Mouse (Mus musculus) kidney, adult 2 months (tissue): Measurements from ENCODE around the gene Gm15517. TPM values are rescaled to one million over a fixed set of nuclear protein-coding genes. Genes with fewer than 3 reads are reported as not detected.
"Not testable (repeated sequence)": the region's sequence is repeated elsewhere in the genome, so short reads cannot be mapped to it uniquely, and the experiment has no call there.

Experiments
- DNase-seq: peaks from one replicate; pipeline ENCODE4 v3.0.0; 2021
- H3K27ac ChIP-seq: fragments of 200-500 bp; 2 replicates; pipeline ENCODE4 v1.5.1; 2012; ENCODE audit warnings: low read depth, low read length, control low read depth, inconsistent platforms; ENCODE audit not compliant: insufficient read depth
- H3K27me3 ChIP-seq: fragments of 200-500 bp; replicated peaks from 2 replicates; pipeline ENCODE4 v1.6.1; 2012; ENCODE audit warnings: mild to moderate bottlenecking, moderate library complexity, low read length, inconsistent platforms; ENCODE audit not compliant: control insufficient read depth, insufficient read depth
- H3K36me3 ChIP-seq: fragments of 200-500 bp; 2 replicates; pipeline ENCODE4 v1.6.1; 2012; ENCODE audit warnings: mild to moderate bottlenecking, moderate library complexity, low read length, inconsistent platforms; ENCODE audit not compliant: control insufficient read depth, insufficient read depth
- H3K4me1 ChIP-seq: fragments of 200-500 bp; 2 replicates; pipeline ENCODE4 v1.6.1; 2011; ENCODE audit warnings: low read length; ENCODE audit not compliant: control insufficient read depth, insufficient read depth
- H3K4me3 ChIP-seq: fragments of 200-500 bp; 2 replicates; pipeline ENCODE4 v1.5.1; 2011; ENCODE audit warnings: mild to moderate bottlenecking, low read depth, low read length, control low read depth; ENCODE audit not compliant: insufficient read depth
- CTCF ChIP-seq: fragments of 200-500 bp; conservative IDR thresholded peaks from 2 replicates; pipeline ENCODE4 v1.5.1; 2011; ENCODE audit warnings: low read depth, mild to moderate bottlenecking, control low read depth, low read length, moderate library complexity, mixed read lengths; ENCODE audit not compliant: insufficient read depth, insufficient read length
- POLR2A ChIP-seq: fragments of 200-500 bp; IDR thresholded peaks from one replicate; pipeline ENCODE4 v1.6.1; 2011; ENCODE audit warnings: low read depth, low read length, control low read depth
- WGBS: fragments of 180-500 bp; shearing (Covaris S2); methylation state at CpG from one replicate; pipeline ENCODE4 v1.1.7; 2018; 5-methylcytosine and 5-hydroxymethylcytosine counted together
- polyA plus RNA-seq: library from polyadenylated mRNA; depleted of rRNA; stranded (reverse); fragments of >200 nt; gene quantifications from 2 replicates; pipeline ENCODE4 v1.2.3, GENCODE M21; 2012

Gm15517 gene
- polyA plus RNA-seq, 1 experiment = not detected

- 49% methylated on average over 1 of the region's 1 CpGs for WGBS
- H3K27me3 ChIP-seq = no peaks in the 10 kb centered on the region
- H3K36me3 ChIP-seq = no peaks in the 10 kb centered on the region
- no peak overlapping the region for H3K4me3 ChIP-seq
- DNase-seq = no peak
- TF ChIP-seq CTCF (no peak), POLR2A (no peak)
- H3K4me1 ChIP-seq = no peaks in the 10 kb centered on the region
- H3K27ac ChIP-seq = no peak overlapping the region
Observed at GRCm38 (mm10) chr7:44280959-44281358, 19.7 kb downstream of the Gm15517 start.

DNA sequence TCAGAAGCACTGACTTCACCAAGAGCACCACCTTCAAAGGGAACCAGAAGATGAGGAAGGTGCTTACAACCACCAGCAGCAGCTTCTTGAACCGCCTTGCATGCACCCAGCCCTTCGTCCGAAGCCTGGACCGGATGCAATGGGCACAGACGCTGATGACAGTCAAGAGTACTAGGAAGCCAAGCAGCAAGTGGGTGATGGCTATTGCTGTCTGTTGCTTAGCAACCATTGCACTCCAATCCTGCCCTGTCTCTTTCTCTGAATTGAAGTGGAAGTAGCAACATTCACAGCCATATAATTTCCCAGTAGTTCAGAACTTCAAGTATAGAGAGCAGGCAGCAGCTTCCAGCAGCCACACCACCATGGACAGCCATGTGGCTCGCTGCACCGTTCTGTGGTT, 20.3 kb downstream of the Gm15517 start:
- Histone ChIP-seq H3K4me3 (no peak overlapping the region), H3K27me3 (no peaks in the 10 kb centered on the region), H3K27ac (no peak overlapping the region), H3K4me1 (no peaks in the 10 kb centered on the region), H3K36me3 (no peaks in the 10 kb centered on the region)
- 71% methylated on average over 7 of the region's 7 CpGs for WGBS
- TF ChIP-seq POLR2A (no peak), CTCF (no peak)
- DNase-seq = no peak

- DNase-seq = peak; percentile 12
- no peak for TF ChIP-seq POLR2A
- no peak for TF ChIP-seq CTCF
- Histone ChIP-seq H3K36me3 (no peaks in the 10 kb centered on the region), H3K27ac (no peak overlapping the region), H3K27me3 (no peaks in the 10 kb centered on the region), H3K4me3 (no peak overlapping the region), H3K4me1 (no peaks in the 10 kb centered on the region)
- WGBS = 79% methylated on average over 7 of the region's 7 CpGs
Observed at GRCm38 (mm10) chr7:44287760-44288159, 26.5 kb downstream of the Gm15517 start.

DNA sequence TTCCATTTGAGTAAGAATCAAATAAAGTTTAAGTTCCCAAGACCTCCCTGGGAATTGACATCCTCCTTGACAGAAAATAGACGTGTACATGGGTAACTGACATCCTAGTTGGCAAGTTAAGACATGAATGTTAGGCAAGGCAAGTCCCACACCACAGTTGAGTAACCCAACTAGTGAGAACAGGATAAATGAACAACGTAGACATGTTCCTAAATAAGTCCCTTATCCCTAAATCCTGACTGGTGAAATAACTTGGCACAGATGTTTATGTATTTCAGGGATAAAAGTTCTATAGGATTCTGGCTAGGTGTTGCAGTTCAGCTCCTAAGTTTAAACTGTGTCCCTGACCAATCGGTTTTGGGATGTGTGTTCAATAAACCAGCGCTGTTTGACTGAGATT, 29.7 kb downstream of the Gm15517 start:
- no peak overlapping the region for H3K27ac ChIP-seq
- 78% methylated on average over 4 of the region's 4 CpGs for WGBS
- no peaks in the 10 kb centered on the region for H3K4me1 ChIP-seq
- TF ChIP-seq CTCF (no peak), POLR2A (no peak)
- DNase-seq = no peak
- no peaks in the 10 kb centered on the region for H3K36me3 ChIP-seq
- H3K27me3 ChIP-seq = no peaks in the 10 kb centered on the region
- H3K4me3 ChIP-seq = no peak overlapping the region

DNA sequence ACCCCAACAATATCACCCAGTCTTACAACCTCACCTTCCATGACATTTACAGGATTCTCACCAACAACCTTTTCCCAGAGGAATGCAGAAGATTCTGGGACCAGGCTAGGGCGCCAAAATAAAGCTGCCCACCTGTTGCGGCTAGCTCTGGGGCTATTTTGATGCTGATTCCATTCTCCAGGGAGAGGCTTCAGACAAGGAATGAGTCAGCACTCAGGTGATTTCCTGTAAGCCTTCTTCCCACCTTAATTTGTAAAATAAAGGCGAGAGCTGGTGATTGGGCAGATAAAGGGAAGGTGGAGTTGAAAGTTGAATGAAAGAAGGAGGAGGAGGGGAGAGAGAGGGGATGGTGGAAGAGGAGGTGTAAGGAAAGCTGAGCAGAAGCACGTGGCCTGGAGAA, 30.2 kb downstream of the Gm15517 start:
- H3K27ac ChIP-seq = no peak overlapping the region
- H3K27me3 ChIP-seq = no peaks in the 10 kb centered on the region
- H3K4me3 ChIP-seq = no peak overlapping the region
- no peak for DNase-seq
- WGBS = 61% methylated on average over 4 of the region's 4 CpGs
- no peak for TF ChIP-seq CTCF
- TF ChIP-seq POLR2A = no peak
- no peaks in the 10 kb centered on the region for H3K36me3 ChIP-seq
- H3K4me1 ChIP-seq = no peaks in the 10 kb centered on the region

DNA sequence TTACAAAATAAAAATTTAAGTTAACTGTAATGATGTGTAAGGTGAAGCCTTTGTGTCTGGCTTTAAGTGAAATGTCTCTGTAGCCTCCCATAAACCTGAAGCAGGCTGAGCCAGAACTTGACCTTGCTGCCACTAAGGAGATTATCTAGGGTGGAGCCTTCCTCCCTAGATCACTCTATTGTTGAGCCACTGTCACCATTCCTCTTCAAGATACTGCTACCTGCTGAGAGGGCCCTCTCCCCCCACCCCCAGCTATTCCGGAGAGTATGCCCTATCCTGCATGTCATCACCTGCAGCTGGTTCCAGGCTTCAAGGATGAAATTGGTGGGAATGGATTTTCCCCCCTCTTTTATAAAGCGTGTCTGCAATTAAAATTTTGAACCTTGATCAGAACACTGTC, 36.3 kb downstream of the Gm15517 start:
- not testable (repeated sequence) for H3K4me1 ChIP-seq, H3K4me3 ChIP-seq
- 73% methylated on average over 2 of the region's 2 CpGs for WGBS

GRCm38 (mm10) chr7:44303346-44304340, 42.4 kb downstream of the Gm15517 start:
- Histone ChIP-seq H3K4me3 (peak overlapping the region; percentile 76), H3K27ac (no peak overlapping the region), H3K36me3 (no peaks in the 10 kb centered on the region), H3K4me1 (no peaks in the 10 kb centered on the region), H3K27me3 (no peaks in the 10 kb centered on the region; the same call in 1 of the 2 replicates)
- WGBS = 81% methylated on average over 14 of the region's 14 CpGs
- TF ChIP-seq POLR2A = no peak
- no peak for TF ChIP-seq CTCF
- DNase-seq = no peak

More for the DNA sequence above, 36.3 kb downstream of the Gm15517 start:
- H3K27me3 ChIP-seq, H3K36me3 ChIP-seq, DNase-seq, H3K27ac ChIP-seq: not testable (repeated sequence)

GRCm38 (mm10) chr7:44304463-44304774, 43.2 kb downstream of the Gm15517 start:
- DNase-seq = no peak
- under 1% methylated on average over 25 of the region's 25 CpGs for WGBS
- peak overlapping the region; percentile 73 for H3K27ac ChIP-seq

More at GRCm38 (mm10) chr7:44304463-44304774, 43.2 kb downstream of the Gm15517 start:
- no peak for TF ChIP-seq CTCF
- no peak for TF ChIP-seq POLR2A
- Histone ChIP-seq H3K36me3 (no peaks in the 10 kb centered on the region), H3K27me3 (no peaks in the 10 kb centered on the region), H3K4me1 (no peaks in the 10 kb centered on the region), H3K4me3 (peak overlapping the region; percentile 76)
